Mouse (Mus musculus): ENCODE results near the gene Sell. TPM values are rescaled to one million over a fixed set of nuclear protein-coding genes. Genes with fewer than 3 reads are reported as not detected.
A peak's percentile ranks its signal among the peaks of the same experiment; 100 is the strongest.

Gene Sell
- polyA plus RNA-seq, 1 experiment from 2014 or later = 3.4 TPM

DNA sequence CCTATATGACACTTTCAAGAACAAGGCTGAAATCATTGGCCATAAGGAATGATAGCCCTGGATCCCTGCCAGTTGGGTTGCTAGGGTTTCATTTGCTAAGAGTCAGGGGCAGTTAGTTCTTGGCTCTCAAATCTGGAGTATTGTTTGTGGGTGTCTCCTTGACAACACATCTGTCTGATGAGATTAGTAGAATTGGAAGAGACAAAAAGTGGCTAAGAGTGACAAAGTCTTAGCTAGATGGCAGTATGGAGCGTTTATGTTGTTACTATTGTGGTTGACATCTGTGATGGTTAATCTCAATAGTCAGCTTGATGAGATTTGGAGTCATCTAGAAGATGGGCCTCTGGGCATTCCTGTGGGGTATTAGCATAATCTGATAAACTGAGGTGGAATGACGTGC is 36.6 kb downstream of the Sell start:
- no peak for DNase-seq (ENCODE audit: low spot score)
- WGBS = 70% methylated on average over 2 of the region's 2 CpGs

DNA sequence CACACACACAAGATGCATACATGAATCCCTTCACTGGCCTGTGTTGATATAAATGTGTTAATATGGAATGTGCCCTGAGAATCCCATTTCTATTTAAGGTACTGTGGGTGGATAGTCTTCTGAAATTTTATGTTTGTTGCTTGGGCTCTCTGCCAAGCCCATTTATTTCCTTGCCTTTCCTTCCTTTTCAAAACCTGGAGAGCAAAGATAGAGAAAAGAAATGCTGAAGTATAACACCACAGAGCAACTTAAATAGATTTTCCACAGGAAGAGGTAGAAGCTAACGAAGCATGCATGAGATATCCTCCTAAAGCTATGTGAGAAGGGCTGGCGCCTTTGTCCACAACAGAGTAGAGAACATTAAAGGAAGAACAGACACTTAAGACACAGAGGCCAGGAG is 48.0 kb downstream of the Sell start:
- Histone ChIP-seq H3K27ac (ENCODE audit: low read length) (no peak overlapping the region), H3K4me2 (replicated peaks; ENCODE audit: low read depth, low read length) (no peak overlapping the region)
- TF ChIP-seq CTCF (IDR thresholded peaks at IDR 0.05) (no peak), EP300 (IDR thresholded peaks at IDR 0.05) (0 out of 2 replicates have a peak, but pooled peaks have one; percentile 49)

More for the DNA sequence above, 36.6 kb downstream of the Sell start:
- H3K36me3 ChIP-seq (ENCODE audit: insufficient read depth, low read length) = no peaks in the 10 kb centered on the region
- H3K27me3 ChIP-seq (replicated peaks; ENCODE audit: insufficient read depth, low read length) = no peaks in the 10 kb centered on the region
- no peaks in the 10 kb centered on the region for H3K4me1 ChIP-seq (ENCODE audit: insufficient read depth, low read depth, low read length)
- no peak overlapping the region for H3K4me2 ChIP-seq (replicated peaks; ENCODE audit: low read depth, low read length)
- H3K27ac ChIP-seq (ENCODE audit: low read length) = no peak overlapping the region
- ATAC-seq = no peak
- H3K9me3 ChIP-seq (ENCODE audit: low read length) = no peaks in the 10 kb centered on the region
- no peak overlapping the region for H3K9ac ChIP-seq (replicated peaks; ENCODE audit: low read depth)
- H3K4me3 ChIP-seq (ENCODE audit: low read depth, low read length) = no peak overlapping the region
- TF ChIP-seq EP300 (IDR thresholded peaks at IDR 0.05) (no peak), CTCF (IDR thresholded peaks at IDR 0.05) (no peak)

DNA sequence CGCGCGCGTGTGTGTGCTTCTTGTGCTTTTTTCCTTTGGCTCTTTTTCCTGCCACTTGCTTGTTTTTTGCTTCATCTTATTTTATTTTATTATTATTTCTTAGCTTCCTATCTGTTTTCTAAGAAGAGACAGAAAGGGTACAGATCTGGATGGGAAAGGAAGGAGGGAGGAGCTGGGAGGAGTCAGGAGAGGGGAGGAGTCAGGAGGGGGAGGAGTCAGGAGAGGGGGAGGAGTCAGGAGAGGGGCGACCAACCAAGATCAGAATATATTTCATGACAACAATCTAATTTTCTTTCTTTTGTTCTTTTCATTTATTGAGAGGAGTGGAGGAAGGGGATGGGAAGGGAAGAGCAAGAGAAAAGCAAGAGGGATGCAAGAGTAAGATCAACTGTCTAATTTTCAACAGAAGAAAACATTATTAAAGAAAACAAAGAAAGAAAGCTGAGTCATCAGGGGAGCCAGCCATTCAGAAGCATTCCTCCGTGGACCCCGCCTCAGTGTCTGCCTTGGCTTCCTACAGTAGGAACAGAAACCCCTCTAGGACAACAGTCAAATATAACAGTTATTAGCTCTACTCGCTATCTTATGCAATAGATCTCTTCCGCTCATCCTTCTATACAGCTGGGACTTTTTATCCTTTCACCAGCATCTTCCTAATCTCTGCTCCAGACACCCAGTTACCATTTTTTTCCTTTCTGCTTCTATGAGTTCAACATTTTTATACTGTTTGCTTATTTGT is 49.0 kb downstream of the Sell start:
- H3K9me3 ChIP-seq (ENCODE audit: low read length) = no peaks in the 10 kb centered on the region
- H3K4me3 ChIP-seq (ENCODE audit: low read depth, low read length) = no peak overlapping the region
- no peaks in the 10 kb centered on the region for H3K4me1 ChIP-seq (ENCODE audit: insufficient read depth, low read depth, low read length)
- H3K27ac ChIP-seq (ENCODE audit: low read length) = no peak overlapping the region
- 96% methylated on average over 9 of the region's 9 CpGs for WGBS
- no peaks in the 10 kb centered on the region for H3K27me3 ChIP-seq (replicated peaks; ENCODE audit: insufficient read depth, low read length)
- H3K36me3 ChIP-seq (ENCODE audit: insufficient read depth, low read length) = no peaks in the 10 kb centered on the region
- H3K9ac ChIP-seq (replicated peaks; ENCODE audit: low read depth) = no peak overlapping the region
- DNase-seq (ENCODE audit: low spot score) (no peak), ATAC-seq (no peak)
- TF ChIP-seq CTCF (IDR thresholded peaks at IDR 0.05) = no peak
- H3K4me2 ChIP-seq (replicated peaks; ENCODE audit: low read depth, low read length) = no peak overlapping the region

More for the DNA sequence above, 48.0 kb downstream of the Sell start:
- Histone ChIP-seq H3K9me3 (ENCODE audit: low read length) (no peaks in the 10 kb centered on the region), H3K4me1 (ENCODE audit: insufficient read depth, low read depth, low read length) (no peaks in the 10 kb centered on the region), H3K9ac (replicated peaks; ENCODE audit: low read depth) (no peak overlapping the region), H3K27me3 (replicated peaks; ENCODE audit: insufficient read depth, low read length) (no peaks in the 10 kb centered on the region), H3K4me3 (ENCODE audit: low read depth, low read length) (no peak overlapping the region), H3K36me3 (ENCODE audit: insufficient read depth, low read length) (no peaks in the 10 kb centered on the region)
- peak; percentile 18 for DNase-seq (ENCODE audit: low spot score)
- 62% methylated on average over 2 of the region's 2 CpGs for WGBS
- ATAC-seq = no peak

DNA sequence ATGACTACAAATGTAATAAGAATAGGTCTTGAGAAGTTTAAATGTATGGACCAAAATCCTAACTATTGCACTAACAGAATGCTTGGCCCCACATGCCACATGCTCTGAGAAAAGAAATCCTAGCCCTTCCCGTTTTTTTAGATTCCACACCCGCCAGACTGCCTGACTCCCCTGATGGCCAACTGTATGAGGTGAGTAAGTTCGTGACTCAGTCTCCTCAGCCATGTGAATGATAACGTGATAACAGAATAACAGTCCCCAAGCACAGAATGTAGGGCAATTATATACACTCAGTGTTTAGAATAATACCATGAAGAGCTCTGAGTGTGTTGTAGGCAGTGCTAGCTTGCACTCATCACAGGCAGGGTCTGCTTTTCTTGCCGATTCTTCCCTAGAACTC is 52.5 kb downstream of the Sell start:
- no peaks in the 10 kb centered on the region for H3K27me3 ChIP-seq (replicated peaks; ENCODE audit: insufficient read depth, low read length)
- 72% methylated on average over 5 of the region's 5 CpGs for WGBS
- no peak overlapping the region for H3K27ac ChIP-seq (ENCODE audit: low read length)
- H3K9me3 ChIP-seq (ENCODE audit: low read length) = no peaks in the 10 kb centered on the region
- no peak for DNase-seq (ENCODE audit: low spot score)
- H3K36me3 ChIP-seq (ENCODE audit: insufficient read depth, low read length) = no peaks in the 10 kb centered on the region
- H3K4me3 ChIP-seq (ENCODE audit: low read depth, low read length) = no peak overlapping the region
- no peak overlapping the region for H3K4me2 ChIP-seq (replicated peaks; ENCODE audit: low read depth, low read length)
- TF ChIP-seq EP300 (IDR thresholded peaks at IDR 0.05) = no peak
- TF ChIP-seq CTCF (IDR thresholded peaks at IDR 0.05) = no peak
- H3K9ac ChIP-seq (replicated peaks; ENCODE audit: low read depth) = no peak overlapping the region
- H3K4me1 ChIP-seq (ENCODE audit: insufficient read depth, low read depth, low read length) = no peaks in the 10 kb centered on the region
- ATAC-seq = no peak

DNA sequence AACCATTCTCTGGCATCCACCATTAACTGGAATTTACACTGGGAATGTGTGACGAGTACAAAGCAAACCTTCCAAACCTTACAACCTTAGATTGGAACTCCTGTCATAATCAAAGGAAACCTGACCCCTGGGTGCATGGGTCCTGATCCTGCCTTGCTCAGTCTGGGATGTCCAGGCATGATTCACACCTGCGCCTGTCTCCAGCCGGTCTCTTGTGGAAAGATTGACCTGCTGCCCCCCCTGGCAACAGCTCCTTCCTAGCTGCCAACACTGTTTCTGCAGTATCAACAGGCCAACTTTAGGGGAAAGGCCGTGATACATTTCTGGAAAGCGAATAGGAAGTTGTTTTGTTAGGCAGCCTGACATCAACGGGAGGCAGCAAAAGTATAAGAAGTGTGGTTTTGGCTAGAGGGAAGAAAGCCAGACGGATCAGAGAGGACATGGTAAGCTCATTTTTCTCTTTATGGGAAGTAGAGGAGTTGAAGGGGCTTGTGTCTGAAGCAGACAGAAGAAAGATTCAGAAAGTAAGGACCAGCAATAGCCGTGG is 53.2 kb downstream of the Sell start, which contains the start of gene Selp:
Gene Selp (plus strand): TSS at position 318 of the 547 bp plus-strand sequence.
- H3K4me3 ChIP-seq (ENCODE audit: low read depth, low read length) = no peak within 1 kb of the TSS
- no peaks in the 10 kb centered on the region for H3K36me3 ChIP-seq (ENCODE audit: insufficient read depth, low read length)
- H3K4me2 ChIP-seq (replicated peaks; ENCODE audit: low read depth, low read length) = no peak within 1 kb of the TSS
- H3K27ac ChIP-seq (ENCODE audit: low read length) = no peak within 1 kb of the TSS
- no peak within 1 kb of the TSS for H3K9ac ChIP-seq (replicated peaks; ENCODE audit: low read depth)
- no peaks in the 10 kb centered on the region for H3K27me3 ChIP-seq (replicated peaks; ENCODE audit: insufficient read depth, low read length)
- no peaks in the 10 kb centered on the region for H3K9me3 ChIP-seq (ENCODE audit: low read length)
- no peak for ATAC-seq
- no peaks in the 10 kb centered on the region for H3K4me1 ChIP-seq (ENCODE audit: insufficient read depth, low read depth, low read length)
- no peak for DNase-seq (ENCODE audit: low spot score)
- TF ChIP-seq CTCF (IDR thresholded peaks at IDR 0.05) = no peak
- TF ChIP-seq EP300 (IDR thresholded peaks at IDR 0.05) = no peak
- 42% methylated on average over 8 of the region's 8 CpGs for WGBS

DNA sequence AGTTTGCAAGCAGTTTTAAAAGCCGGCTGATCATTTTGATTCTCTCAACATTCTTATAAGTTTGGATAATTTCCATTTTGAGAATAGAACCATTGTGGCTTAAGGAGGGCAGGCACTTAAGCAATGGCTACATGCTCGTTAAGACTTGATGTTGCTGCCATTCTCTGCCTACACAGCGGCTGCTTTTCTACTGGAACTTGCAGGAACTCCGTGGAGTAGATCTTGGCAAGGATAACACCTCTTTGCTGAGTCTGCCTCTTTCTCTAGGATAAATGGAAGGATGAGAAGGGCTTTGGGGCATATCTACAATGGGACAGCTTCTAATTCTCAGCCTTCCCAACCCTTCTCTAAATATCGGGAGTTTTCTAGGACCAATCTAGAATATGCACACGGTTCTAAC is 53.9 kb downstream of the Sell start:
- no peaks in the 10 kb centered on the region for H3K36me3 ChIP-seq (ENCODE audit: insufficient read depth, low read length)
- DNase-seq (ENCODE audit: low spot score) = no peak
- no peaks in the 10 kb centered on the region for H3K9me3 ChIP-seq (ENCODE audit: low read length)
- H3K4me1 ChIP-seq (ENCODE audit: insufficient read depth, low read depth, low read length) = no peaks in the 10 kb centered on the region
- H3K27ac ChIP-seq (ENCODE audit: low read length) = no peak overlapping the region
- no peak overlapping the region for H3K4me3 ChIP-seq (ENCODE audit: low read depth, low read length)
- no peak overlapping the region for H3K4me2 ChIP-seq (replicated peaks; ENCODE audit: low read depth, low read length)
- no peak for ATAC-seq
- 76% methylated on average over 6 of the region's 6 CpGs for WGBS
- H3K9ac ChIP-seq (replicated peaks; ENCODE audit: low read depth) = no peak overlapping the region
- TF ChIP-seq CTCF (IDR thresholded peaks at IDR 0.05) (no peak), EP300 (IDR thresholded peaks at IDR 0.05) (no peak)
- H3K27me3 ChIP-seq (replicated peaks; ENCODE audit: insufficient read depth, low read length) = no peaks in the 10 kb centered on the region
